Mouse (Mus musculus): Measurements from ENCODE around the gene Mfap1a. TPM values are rescaled to one million over a fixed set of nuclear protein-coding genes. Genes with fewer than 3 reads are reported as not detected.

Mfap1a gene
- polyA plus RNA-seq, 1 experiment from 2014 or later: 11.4 TPM

Small RNAs within 50 kb of the gene (microRNA-seq; reads per million reads assigned to microRNA genes)
- not detected for gene Gm22953

Other genes with a start within 250 kb of the Mfap1a start
- 20.5 and 20.9 TPM in 2 replicates for gene Trp53bp1, start 235.3 kb downstream of the Mfap1a start, polyA plus RNA-seq (2015; fragmentation: Nextera tagmentation; extraction: Ambion mirVana)
- 0.09 and 0.13 TPM in 2 replicates for gene Map1a, start 217.1 kb downstream of the Mfap1a start, polyA plus RNA-seq (2015; fragmentation: Nextera tagmentation; extraction: Ambion mirVana)
- gene Ppip5k1, start 151.3 kb downstream of the Mfap1a start, polyA plus RNA-seq (2015; fragmentation: Nextera tagmentation; extraction: Ambion mirVana): 5.9 and 6.2 TPM in 2 replicates
- gene Ckmt1, start 149.0 kb downstream of the Mfap1a start, polyA plus RNA-seq (2015; fragmentation: Nextera tagmentation; extraction: Ambion mirVana): 0.46 and 0.68 TPM in 2 replicates
- not detected in 2 replicates for gene Strc, start 119.5 kb downstream of the Mfap1a start, polyA plus RNA-seq (2015; fragmentation: Nextera tagmentation; extraction: Ambion mirVana)
- 271 and 287 TPM in 2 replicates for gene Pdia3, start 92.9 kb downstream of the Mfap1a start, polyA plus RNA-seq (2015; fragmentation: Nextera tagmentation; extraction: Ambion mirVana)
- 0.61 and 0.97 TPM in 2 replicates for gene Catsper2, start 92.9 kb downstream of the Mfap1a start, polyA plus RNA-seq (2015; fragmentation: Nextera tagmentation; extraction: Ambion mirVana)
- gene Ell3, start 62.4 kb downstream of the Mfap1a start, polyA plus RNA-seq (2015; fragmentation: Nextera tagmentation; extraction: Ambion mirVana): 2.9 and 3.0 TPM in 2 replicates
- 167 and 207 TPM in 2 replicates for gene Serf2, start 57.5 kb downstream of the Mfap1a start, polyA plus RNA-seq (2015; fragmentation: Nextera tagmentation; extraction: Ambion mirVana)
- 76.0 and 87.0 TPM in 2 replicates for gene Hypk, start 53.4 kb downstream of the Mfap1a start, polyA plus RNA-seq (2015; fragmentation: Nextera tagmentation; extraction: Ambion mirVana)
- not detected in 2 replicates for gene Serinc4, start 49.9 kb downstream of the Mfap1a start, polyA plus RNA-seq (2015; fragmentation: Nextera tagmentation; extraction: Ambion mirVana)
- 20.4 and 20.6 TPM in 2 replicates for gene Mfap1b, start 32.6 kb downstream of the Mfap1a start, polyA plus RNA-seq (2015; fragmentation: Nextera tagmentation; extraction: Ambion mirVana)
- 6.6 and 8.0 TPM in 2 replicates for gene Wdr76, start 58 bp upstream of the Mfap1a start, polyA plus RNA-seq (2015; fragmentation: Nextera tagmentation; extraction: Ambion mirVana)

Data from liver, embryonic 15.5 days (tissue).